Mouse (Mus musculus): Measurements from ENCODE around the gene Mrps35. TPM values are rescaled to one million over a fixed set of nuclear protein-coding genes. Genes with fewer than 3 reads are reported as not detected.

The Mrps35 gene
- total RNA-seq, 2 experiments from 2014 or later = 170 to 189 TPM

- peak; percentile 67 for DNase-seq
Measured at GRCm38 (mm10) chr6:147029591-147029990, 13.0 kb upstream of the Mrps35 start.

DNA sequence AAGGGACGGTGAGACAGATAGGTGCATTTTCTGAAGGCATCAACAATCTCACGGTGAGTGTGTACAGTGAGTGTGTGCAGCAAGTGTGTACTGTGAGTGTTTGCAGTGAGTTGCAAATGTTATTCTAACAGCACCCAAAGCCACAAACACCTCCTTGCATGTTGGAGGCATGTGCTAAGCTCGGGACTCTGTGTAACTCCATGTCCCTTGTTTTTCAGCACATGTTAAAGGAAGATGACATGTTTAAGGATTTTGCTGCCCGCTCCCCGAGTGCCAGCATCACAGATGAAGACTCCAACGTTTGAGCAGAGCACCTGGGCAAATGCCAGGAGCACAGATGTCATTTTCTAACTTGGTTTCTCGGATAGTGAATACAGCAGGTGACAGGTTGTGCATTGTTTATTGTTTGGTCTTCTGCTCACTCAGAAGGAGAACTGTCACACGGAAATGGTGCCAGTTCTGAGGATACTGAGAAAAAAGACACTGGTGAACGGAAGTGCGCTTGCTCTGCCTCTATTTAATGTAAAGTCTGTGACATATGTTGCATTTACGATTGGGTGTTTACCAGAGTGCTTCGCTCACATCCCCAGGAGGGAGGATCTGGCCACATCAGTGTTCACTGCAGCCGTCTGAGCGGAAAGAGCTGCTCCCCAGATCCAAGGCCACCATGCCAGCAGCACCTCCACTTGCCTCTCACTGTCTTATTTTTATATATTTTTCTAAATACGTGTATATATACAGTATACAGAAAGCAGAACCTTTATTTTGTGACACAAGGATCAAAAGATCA is 12.3 kb upstream of the Mrps35 start:
- no peak for DNase-seq

DNA sequence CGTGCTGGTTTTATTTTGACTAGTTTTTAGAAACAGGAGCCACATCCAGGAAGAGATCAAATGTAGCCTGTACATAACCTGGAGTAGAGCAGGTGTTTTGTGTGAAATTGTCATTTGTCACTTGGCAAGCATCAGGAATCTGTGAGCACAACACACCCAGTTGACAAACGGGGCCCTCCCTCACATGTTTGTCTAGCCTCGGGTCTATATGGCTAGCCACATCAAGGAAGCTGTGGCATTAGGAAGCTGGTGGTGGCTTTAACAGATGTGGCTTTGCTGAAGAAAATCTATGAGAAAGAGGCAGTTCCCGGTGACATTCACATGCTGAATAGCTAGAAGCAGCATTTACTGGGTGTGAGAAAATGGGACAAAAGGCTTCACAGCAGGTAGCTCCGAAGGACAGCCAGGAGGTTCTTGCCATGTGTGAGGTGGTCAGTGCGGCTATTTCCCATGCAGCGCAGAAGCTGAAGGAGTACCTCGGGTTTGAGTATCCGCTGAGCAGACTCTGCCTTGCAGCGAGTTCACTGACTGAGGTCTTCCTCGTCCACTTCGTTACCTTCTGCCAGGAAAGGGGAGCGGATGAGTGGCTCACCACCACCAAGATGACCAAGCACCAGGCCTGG is 10.2 kb upstream of the Mrps35 start, which contains the start of gene Rep15:
Rep15 (plus strand) TSS at position 282 of the 623 bp plus-strand sequence.
- DNase-seq = no peak

DNA sequence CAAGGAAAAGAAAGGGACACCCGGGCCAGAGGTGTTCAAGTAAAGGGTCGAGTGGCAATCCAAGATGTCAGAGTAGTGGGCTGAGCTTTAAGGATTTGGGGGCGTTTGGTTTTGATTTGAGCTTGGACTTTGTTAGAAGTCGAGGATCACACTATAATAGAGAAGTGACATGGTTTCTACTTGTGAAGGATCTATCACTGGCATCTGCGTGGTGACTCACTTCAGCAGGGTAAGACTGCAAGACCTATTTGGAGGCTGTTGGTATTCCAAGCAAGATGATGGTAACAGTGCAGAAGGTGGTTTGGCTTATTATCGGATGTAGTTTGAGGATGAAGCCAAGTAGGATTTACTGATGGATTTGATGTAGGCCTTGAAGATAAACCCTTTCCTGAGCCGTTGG is 1.1 kb downstream of the Mrps35 start:
- no peak for DNase-seq

DNA sequence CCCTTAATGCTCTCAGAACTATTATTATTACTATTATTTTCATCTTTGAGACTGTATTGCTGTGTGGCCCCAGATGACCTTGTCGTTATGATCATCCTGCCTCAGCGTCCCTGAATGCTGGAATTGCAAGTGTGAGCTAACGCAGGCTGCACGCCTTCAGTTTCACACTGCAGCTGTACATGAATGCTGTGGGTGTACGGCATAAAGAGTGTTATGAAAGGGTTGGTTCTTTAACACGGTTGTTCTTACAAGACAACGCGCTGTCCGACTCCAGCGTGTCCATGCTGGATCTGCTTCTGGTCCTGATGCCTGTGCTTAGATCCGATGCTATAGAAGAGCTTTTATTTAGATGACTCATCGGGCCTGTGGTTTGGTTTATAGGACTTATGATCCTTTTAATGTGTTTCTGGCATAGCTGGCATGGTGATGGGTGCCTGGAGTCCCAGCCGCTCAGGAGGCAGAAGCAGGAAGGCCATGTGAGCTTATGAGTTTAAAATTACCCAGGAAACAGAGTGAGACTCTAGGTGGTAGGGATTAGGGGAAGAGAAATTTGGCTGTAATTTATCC is 6.8 kb downstream of the Mrps35 start:
- no peak for DNase-seq

DNA sequence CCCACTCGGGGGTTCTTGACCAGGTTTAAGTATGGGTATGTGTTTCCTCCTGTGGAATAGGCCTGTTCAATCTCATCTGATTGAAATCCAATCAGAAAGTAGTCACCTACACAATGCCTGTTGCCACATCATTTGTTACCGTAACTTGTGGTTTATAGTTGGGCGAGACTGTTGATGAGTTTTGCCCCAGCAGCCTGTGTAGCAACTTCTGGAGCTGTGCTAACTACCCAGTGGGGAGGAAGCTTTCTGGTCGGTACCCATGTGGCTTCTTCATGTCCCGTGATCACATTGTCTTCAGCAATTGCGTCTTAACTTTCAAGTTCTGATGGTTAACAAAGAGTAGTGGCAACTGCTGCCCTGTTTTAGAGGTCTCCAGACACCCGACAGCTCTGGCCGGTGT is 9.1 kb downstream of the Mrps35 start:
- DNase-seq = no peak

GRCm38 (mm10) chr6:147052440-147052839 is 9.9 kb downstream of the Mrps35 start:
- DNase-seq = no peak

- no peak for DNase-seq
Measured at GRCm38 (mm10) chr6:147053785-147054646, 11.5 kb downstream of the Mrps35 start.

DNA sequence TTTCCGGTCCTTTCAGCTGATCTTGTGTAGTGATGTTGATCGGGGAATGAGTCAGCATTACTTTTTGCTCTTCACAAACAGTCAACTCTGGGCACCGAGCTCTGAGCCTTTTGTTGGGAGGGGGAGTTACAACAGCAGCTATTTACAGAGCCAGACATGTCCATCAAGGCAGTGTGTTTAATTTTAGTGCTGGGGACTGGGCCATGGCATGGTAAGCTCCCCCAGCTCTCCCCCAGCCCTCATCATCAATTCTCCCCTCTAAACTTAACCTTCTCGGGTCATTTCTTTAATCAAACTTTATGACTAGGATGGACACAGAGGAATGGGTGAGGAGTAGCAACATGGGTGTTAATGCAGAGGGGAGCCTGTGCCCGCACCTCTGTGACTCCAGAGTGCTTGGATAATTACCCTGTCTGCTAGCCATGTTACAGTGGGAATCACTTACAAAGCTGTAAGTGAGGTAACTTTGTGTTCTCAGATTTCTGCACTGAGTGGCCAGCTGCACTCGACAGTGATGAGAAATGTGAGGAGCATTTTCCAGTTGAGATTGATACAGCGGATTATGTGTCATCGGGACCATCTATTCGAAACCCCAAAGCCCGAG is 12.9 kb downstream of the Mrps35 start:
- DNase-seq = no peak

DNA sequence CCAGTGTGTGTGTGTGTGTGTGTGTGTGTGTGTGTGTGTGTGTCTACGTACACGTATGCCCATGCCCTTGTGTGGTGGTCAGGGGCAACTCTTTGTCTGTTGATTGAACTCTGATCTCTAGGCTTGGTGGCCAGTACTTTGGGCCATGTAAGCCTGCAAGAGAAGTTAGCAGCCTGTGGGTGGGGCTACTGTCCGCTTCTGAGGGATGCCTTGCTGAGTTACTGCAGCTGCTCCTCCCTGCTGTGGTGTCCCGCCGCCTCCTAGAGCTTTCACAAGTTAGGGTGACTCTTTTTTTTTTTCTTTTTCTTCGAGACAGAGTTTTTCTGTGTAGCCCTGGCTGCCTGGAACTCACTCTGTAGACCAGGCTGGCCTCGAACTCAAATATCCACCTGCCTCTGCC is 16.8 kb downstream of the Mrps35 start:
- peak; percentile 23 to 31 for DNase-seq

DNA sequence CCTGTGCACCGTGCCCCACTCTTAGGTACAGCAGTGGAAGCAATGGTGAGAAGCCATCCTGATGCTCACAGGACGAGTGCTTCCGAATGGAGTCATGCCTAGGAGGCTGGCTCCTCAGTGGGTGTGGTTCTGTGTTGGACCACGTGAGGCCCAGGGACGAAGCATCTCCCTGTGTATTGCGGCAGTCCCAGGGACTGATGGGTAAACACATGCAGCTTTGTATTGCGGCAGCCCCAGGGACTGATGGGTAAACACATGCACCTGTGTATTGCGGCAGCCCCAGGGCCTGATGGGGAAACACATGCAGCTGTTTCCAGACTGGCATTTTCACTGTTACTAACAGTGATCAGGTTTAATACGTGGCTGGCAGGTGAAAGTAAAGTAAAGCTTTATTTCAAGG is 19.1 kb downstream of the Mrps35 start:
- DNase-seq = no peak

DNA sequence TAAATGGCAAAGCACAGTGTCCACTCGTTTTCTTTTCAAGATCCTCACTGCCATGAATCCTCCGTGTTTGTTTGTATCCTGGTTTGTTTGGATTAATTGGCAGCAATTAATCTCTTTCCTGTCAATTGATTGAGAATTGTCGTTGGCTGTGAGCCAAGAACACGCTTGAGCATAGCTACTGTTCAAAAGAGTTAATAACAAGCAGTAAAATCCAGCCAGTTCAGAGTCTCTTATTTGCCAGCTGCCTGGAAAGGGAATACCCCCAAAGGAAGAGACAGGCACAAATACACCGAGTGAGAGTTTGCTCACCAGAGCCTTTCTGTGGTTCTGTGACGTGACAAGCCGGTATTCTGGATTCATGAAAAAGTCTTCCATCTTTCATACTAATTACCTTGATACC is 19.5 kb downstream of the Mrps35 start:
- no peak for DNase-seq

GRCm38 (mm10) chr6:147062694-147063093 is 20.1 kb downstream of the Mrps35 start:
- no peak for DNase-seq

DNA sequence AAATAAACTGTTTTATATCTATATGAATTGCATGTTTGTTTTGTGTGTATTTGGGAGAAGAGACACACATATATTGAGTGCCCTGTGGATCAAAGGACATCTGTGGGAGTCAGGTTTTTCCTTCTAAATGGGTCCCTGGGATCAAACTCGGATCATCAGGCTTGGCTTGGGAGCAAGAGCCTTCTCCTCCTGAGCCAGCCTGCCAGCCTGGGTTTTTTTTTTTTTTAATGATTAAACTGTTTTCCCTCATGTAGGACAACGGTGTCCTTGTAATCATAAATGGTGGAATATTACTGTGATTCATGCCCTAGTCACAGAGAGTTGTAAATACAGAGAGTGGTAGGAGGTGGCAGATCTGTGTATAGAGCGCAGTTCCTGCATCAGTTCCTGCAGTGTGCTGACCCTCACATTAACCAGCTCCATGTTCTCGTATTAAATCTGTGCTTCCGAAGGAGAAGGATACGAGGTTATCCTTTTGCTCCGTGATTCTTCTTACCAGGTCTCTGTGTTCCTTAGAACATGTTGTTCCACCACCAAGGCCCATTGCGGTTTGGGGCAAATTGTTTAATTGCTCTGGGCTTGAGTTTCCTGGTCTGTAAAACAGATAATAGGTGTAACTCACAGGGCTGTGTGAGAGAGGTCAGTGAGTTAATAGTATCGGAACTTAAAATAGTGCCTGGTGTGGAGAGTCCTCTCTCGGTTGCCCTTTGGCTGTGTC is 21.8 kb downstream of the Mrps35 start:
- no peak for DNase-seq

- peak; percentile 42 to 72 for DNase-seq
Measured at GRCm38 (mm10) chr6:147064944-147065261, 22.3 kb downstream of the Mrps35 start.

GRCm38 (mm10) chr6:147075808-147076387 is 33.3 kb downstream of the Mrps35 start:
- no peak for DNase-seq

- DNase-seq = no peak
Measured at GRCm38 (mm10) chr6:147076878-147077277, 34.3 kb downstream of the Mrps35 start.

DNA sequence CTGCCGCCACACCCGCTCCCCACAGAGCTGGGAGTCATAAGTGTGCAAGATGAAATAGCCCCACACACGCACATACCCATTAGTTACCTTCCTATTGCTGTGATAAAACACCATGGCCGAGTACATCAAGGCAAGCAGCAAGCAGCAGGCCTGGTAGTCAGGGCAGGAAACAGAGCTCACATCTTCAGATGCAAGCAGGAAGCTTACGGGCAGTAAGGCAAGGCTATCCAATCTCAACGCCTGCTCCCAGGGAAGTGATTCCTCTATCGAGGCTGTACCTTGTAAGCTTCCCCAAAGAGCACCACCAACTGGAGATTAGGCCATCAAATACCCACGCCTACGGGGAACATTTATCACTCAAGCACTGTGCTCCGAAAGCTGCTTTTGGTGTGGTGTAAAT is 37.4 kb downstream of the Mrps35 start:
- DNase-seq = no peak

DNA sequence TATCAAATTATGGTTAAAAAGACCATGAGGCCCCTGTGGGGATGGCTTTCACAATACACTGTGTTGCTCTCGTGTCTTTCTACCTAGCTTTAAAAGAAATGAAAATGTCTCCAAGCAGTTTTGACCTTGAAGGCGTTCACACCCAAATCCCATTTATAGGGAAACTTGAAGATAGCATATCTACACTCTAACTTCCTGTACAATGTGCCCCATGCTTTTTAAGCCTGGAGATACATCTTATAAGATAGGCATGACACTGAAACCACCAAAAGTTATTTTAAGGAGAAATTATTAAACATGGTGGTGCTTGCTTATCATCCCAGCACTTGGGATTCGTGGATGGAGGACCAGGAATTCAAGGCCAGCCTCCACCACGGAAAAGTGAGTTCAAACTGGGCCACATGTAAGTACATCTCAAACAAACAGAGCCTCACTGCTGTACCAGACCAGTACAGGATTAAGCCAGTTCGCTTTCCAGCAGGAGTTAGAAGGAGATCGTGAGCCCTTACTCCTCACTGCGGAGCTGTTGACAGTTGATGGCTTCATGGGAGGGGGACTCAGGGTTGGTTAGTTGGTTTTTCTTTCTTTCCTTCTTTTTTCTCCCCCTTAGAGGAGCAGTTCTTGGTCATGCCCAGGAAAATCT is 43.0 kb downstream of the Mrps35 start:
- DNase-seq = no peak

GRCm38 (mm10) chr6:147086594-147087225 is 44.1 kb downstream of the Mrps35 start, which contains the start of gene Mansc4:
Gene Mansc4 (minus strand): TSS chr6:147087032.
- DNase-seq = peak; percentile 21 to 40
